Mouse (Mus musculus) left cerebral cortex, postnatal 14 days (tissue): Measurements from ENCODE around the gene Cd5. TPM values are rescaled to one million over a fixed set of nuclear protein-coding genes. Genes with fewer than 3 reads are reported as not detected.

Experiments
- DNase-seq, 2 experiments: peaks; one replicate each; pipeline ENCODE4 v3.0.0; 2021 to 2022; ENCODE audit warnings: low spot score in 2 of 2, mixed read lengths in 1 of 2
- intact Hi-C: fragments of 180-260 bp; cut with DNase I; formaldehyde crosslinking; loops from one replicate; pipeline ENCODE4 v1.15.1; 2025
- total RNA-seq, 2 experiments: library from RNA; stranded (reverse); gene quantifications; 2 replicates each; pipeline ENCODE4 v1.2.3; 2021

Gene Cd5
- total RNA-seq, 2 experiments from 2014 or later: 0.17 to 0.22 TPM

DNA sequence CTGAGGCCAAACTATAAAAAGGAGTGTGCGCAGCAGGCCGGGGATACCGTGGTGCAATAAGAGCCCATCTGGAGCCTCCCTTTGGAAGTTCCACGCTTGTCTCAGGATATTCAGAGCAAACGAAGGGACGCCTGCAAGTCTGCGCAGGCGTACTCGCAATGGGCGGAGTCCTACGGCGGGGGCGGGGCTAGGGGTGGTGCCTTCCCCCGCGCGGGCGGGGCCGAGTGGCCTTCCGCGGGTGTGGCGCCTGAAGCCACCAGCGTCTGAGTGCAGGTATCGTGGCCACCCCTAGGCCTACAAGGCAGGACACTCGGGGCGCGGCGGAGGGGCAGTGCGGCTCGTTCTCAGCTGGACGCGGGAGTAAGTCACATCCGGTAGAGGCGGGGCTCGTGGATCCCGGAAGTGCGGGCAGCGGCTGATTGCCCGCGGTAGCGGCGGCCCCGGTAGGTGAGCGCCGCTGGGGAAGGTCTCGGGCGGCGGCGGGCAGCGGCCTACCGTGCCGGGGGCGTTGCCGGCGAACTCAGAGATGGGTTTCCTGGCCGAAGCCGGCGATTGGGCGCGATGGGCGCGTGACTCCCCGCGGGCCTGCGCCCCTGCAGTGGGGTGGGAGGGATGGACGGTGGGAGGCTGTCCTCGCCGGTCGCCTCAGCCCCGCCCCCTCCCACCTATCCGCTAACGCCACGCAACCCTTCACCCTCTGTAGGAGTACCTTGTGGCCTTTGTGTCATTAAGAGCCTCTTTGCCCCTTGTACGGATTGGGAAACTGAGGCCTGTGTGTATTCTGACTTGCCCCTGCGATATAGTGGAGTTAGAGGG, 50.1 kb downstream of the Cd5 start, which contains the start of gene Vps37c:
Gene Vps37c (plus strand): TSS at position 199 of the 816 bp plus-strand sequence.
- DNase-seq: peak; percentile 91 to 92
- intact Hi-C loops: no loop called here

DNA sequence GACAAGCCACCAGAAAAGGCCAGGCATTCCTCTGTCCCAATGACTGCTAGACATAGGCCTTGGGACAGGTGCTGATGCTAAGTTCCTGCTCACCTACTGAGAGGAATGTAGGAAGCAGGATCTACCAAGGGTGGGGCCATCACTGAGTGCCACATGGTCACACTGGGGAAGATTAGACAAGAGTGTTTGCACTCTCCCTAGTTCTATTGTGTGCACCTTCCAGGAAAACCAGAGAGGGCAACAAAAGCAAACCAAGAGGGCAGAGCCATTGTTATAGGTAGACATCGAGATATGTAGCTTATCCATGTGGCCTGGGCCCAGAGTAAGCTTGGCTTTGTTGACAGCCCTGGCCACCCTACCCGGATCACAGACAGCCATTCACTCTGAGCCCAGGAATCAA, 53.1 kb downstream of the Cd5 start:
- DNase-seq: no peak
- intact Hi-C loops: no loop called here

DNA sequence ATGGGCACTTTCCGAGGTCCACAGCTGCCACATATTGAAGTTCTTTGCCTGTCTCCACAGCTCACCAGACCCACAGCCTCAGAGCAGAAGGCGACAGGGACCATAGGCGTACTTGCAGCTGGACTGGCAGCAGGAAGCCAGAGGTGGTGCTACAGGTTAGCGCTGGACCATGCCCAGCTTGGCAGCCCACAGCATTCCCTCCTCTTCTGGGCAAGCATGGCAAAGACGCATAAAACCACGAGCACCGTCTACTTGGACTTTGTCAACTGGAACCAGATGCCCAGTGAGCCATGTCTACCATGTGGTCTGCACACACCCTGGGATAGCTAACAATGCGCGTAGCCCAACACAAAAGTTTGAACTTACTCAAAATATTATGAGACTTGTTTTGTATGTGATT, 53.7 kb downstream of the Cd5 start:
- intact Hi-C loops: no loop called here
- DNase-seq: no peak

GRCm38 (mm10) chr19:10681571-10681970, 57.2 kb downstream of the Cd5 start:
- intact Hi-C loops: no loop called here
- no peak for DNase-seq

- intact Hi-C loops: loop anchor here (2.0 kb wide), 1 partner anchor 30 kb away; no protein-coding TSS in a partner anchor
- no peak for DNase-seq
Measured at GRCm38 (mm10) chr19:10678772-10679067, 60.1 kb downstream of the Cd5 start.

GRCm38 (mm10) chr19:10677915-10678771, 60.7 kb downstream of the Cd5 start, which contains the start of gene Pga5:
Pga5 (minus strand) TSS chr19:10678071.
- DNase-seq: peak; percentile 86 to 89
- intact Hi-C loops: loop anchor here (2.0 kb wide), 1 partner anchor 31 kb away; no protein-coding TSS in a partner anchor

DNA sequence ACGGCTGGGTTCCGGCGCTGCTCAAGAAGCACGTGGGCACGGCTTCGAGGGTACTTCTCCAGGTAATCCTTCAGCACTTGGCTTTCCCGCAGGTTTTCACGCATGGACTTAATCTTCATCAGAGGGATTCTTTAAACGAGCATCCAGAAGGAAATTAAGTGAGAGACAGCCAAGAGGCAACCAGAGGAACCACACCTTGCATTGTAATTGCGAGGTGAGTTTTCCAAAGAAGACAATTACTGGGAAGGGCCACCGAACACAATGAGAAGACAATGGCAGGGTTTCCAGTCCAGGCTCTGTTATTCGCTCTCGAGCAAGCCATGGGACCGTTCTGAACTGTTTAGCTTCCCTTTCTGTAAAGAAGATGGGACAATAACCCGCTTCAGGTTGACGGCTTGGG, 62.1 kb downstream of the Cd5 start:
- intact Hi-C loops: no loop called here

GRCm38 (mm10) chr19:10673275-10673674, 65.5 kb downstream of the Cd5 start:
- intact Hi-C loops: no loop called here
- no peak for DNase-seq

More for the DNA sequence above, 62.1 kb downstream of the Cd5 start:
- no peak for DNase-seq

GRCm38 (mm10) chr19:10671854-10672417, 66.9 kb downstream of the Cd5 start:
- no peak for DNase-seq

DNA sequence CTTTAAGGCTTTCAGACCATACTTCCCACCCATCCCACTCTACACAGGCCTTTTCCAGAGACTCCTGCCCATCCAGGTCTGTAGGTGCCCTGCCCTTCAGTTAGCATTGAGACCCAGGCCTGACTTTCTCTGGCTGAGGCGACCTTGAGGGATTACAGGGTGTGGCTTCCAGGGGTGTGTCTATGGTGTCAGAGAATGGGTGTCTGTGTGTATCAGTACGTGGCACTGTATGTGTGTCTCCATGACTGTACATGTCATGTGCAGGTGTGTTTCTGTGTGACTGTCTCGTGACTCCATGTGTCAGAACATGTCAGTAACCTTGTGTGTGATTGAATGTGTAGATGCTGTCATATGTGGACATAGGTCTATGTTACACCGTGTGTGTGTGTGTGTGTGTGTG, 67.5 kb downstream of the Cd5 start:
- no peak for DNase-seq
- intact Hi-C loops: no loop called here

More at GRCm38 (mm10) chr19:10671854-10672417, 66.9 kb downstream of the Cd5 start:
- intact Hi-C loops: no loop called here

Other genes with a start within 250 kb of the Cd5 start
- 10 to 100 TPM; 70.2 to 70.9 TPM for gene Cpsf7, start 213.7 kb downstream of the Cd5 start, total RNA-seq
- 10 to 100 TPM; 59.0 to 60.1 TPM for gene Sdhaf2, start 212.9 kb downstream of the Cd5 start, total RNA-seq
- 10 to 100 TPM; 10.2 to 11.4 TPM for gene Tmem216, start 182.8 kb downstream of the Cd5 start, total RNA-seq
- gene Cyb561a3, start 161.8 kb downstream of the Cd5 start, total RNA-seq: 10 to 100 TPM; 11.8 to 12.1 TPM
- gene Tmem138, start 161.6 kb downstream of the Cd5 start, total RNA-seq: 10 to 100 TPM; 11.2 to 13.2 TPM
- gene Ddb1, start 133.7 kb downstream of the Cd5 start, total RNA-seq: 100 to 1,000 TPM; 195 to 201 TPM
- gene Tkfc, start 133.3 kb downstream of the Cd5 start, total RNA-seq: 10 to 100 TPM; 24.7 to 26.2 TPM
- under 1 TPM; 0.37 to 0.76 TPM for gene Vwce, start 104.8 kb downstream of the Cd5 start, total RNA-seq
- not detected for gene Pga5, start 60.9 kb downstream of the Cd5 start, total RNA-seq
- gene Vps37c, start 50.3 kb downstream of the Cd5 start, total RNA-seq: 10 to 100 TPM; 29.3 to 32.5 TPM
- gene Cd6, start 91.1 kb upstream of the Cd5 start, total RNA-seq: 1 to 10 TPM; 1.3 to 1.5 TPM
- 1 to 10 TPM; 1.4 to 1.5 TPM for gene Slc15a3, start 100.7 kb upstream of the Cd5 start, total RNA-seq
- 100 to 1,000 TPM; 344 to 360 TPM for gene Tmem132a, start 130.9 kb upstream of the Cd5 start, total RNA-seq
- gene Tmem109, start 143.0 kb upstream of the Cd5 start, total RNA-seq: 10 to 100 TPM; 41.0 to 48.8 TPM
- 100 to 1,000 TPM; 185 to 190 TPM for gene Prpf19, start 156.2 kb upstream of the Cd5 start, total RNA-seq
- not detected for gene Zp1, start 181.6 kb upstream of the Cd5 start, total RNA-seq
- under 1 TPM; 0.32 to 0.33 TPM for gene Ptgdr2, start 198.2 kb upstream of the Cd5 start, total RNA-seq
- 1 to 10 TPM; 8.5 to 8.9 TPM for gene Ccdc86, start 210.3 kb upstream of the Cd5 start, total RNA-seq
- not detected for gene Ms4a10, start 235.7 kb upstream of the Cd5 start, total RNA-seq